Mouse (Mus musculus) MEL (cell line): Measurements from ENCODE around the gene Syt2.

ENCODE experiments used
- BHLHE40 ChIP-seq: IDR thresholded peaks from 2 replicates; pipeline ENCODE4 v1.6.1; 2012; ENCODE audit warnings: low read depth, mild to moderate bottlenecking, inconsistent platforms, low read length, improper control_type of control experiment, borderline replicate concordance
- CTCF ChIP-seq, 3 experiments: IDR thresholded peaks in 2 of 3; conservative IDR thresholded peaks in 1 of 3; 2 replicates each; pipeline ENCODE4 v1.5.1; 2011 to 2012; ENCODE audit warnings: low read length in 3 of 3, low read depth in 2 of 3, mild to moderate bottlenecking in 2 of 3, improper control_type of control experiment in 1 of 3, inconsistent platforms in 1 of 3, mixed read lengths in 1 of 3, moderate library complexity in 1 of 3; ENCODE audit not compliant: control insufficient read depth in 1 of 3, insufficient read depth in 1 of 3, poor library complexity in 1 of 3, severe bottlenecking in 1 of 3
- GABPA ChIP-seq: IDR thresholded peaks from 2 replicates; pipeline ENCODE4 v1.6.1; 2012; ENCODE audit warnings: low read depth, mild to moderate bottlenecking, inconsistent platforms, low read length, improper control_type of control experiment, moderate library complexity
- GATA1 ChIP-seq: IDR thresholded peaks from 2 replicates; pipeline ENCODE4 v1.6.1; 2011; ENCODE audit warnings: low read depth, low read length, improper control_type of control experiment
- MAFK ChIP-seq: IDR thresholded peaks from 2 replicates; pipeline ENCODE4 v1.6.1; 2011; ENCODE audit warnings: low read depth, mild to moderate bottlenecking, low read length, improper control_type of control experiment, borderline replicate concordance
- MYC ChIP-seq: IDR thresholded peaks from 2 replicates; pipeline ENCODE4 v1.6.1; 2011; ENCODE audit warnings: low read depth, mild to moderate bottlenecking, low read length, improper control_type of control experiment, moderate library complexity
- NRF1 ChIP-seq: IDR thresholded peaks from 2 replicates; pipeline ENCODE4 v1.6.1; 2014; ENCODE audit warnings: low read depth, mild to moderate bottlenecking, inconsistent platforms, low read length, improper control_type of control experiment, moderate library complexity; ENCODE audit not compliant: poor library complexity, insufficient read depth, severe bottlenecking
- POLR2A ChIP-seq, 2 experiments: IDR thresholded peaks; 2 replicates each; pipeline ENCODE4 v1.6.1; 2011 to 2012; ENCODE audit warnings: low read length in 2 of 2, mild to moderate bottlenecking in 2 of 2, control low read depth in 1 of 2, improper control_type of control experiment in 1 of 2, low read depth in 1 of 2, moderate library complexity in 1 of 2; ENCODE audit not compliant: control insufficient read depth in 1 of 2, insufficient read depth in 1 of 2, poor library complexity in 1 of 2
- RAD21 ChIP-seq: IDR thresholded peaks from 2 replicates; pipeline ENCODE4 v1.6.1; 2011; ENCODE audit warnings: mild to moderate bottlenecking, low read depth, low read length, improper control_type of control experiment
- TAL1 ChIP-seq: IDR thresholded peaks from 2 replicates; pipeline ENCODE4 v1.6.1; 2012; ENCODE audit warnings: mild to moderate bottlenecking, inconsistent platforms, low read length, moderate library complexity, mixed read lengths
- TCF12 ChIP-seq: IDR thresholded peaks from 2 replicates; pipeline ENCODE4 v1.6.1; 2014; ENCODE audit warnings: low read depth, mild to moderate bottlenecking, inconsistent platforms, low read length, improper control_type of control experiment, moderate library complexity
- UBTF ChIP-seq: IDR thresholded peaks from 2 replicates; pipeline ENCODE4 v1.6.1; 2012; ENCODE audit warnings: low read depth, mild to moderate bottlenecking, inconsistent platforms, low read length, improper control_type of control experiment, moderate library complexity, borderline replicate concordance; ENCODE audit not compliant: insufficient read depth
- USF1 ChIP-seq: IDR thresholded peaks from 2 replicates; pipeline ENCODE4 v1.6.1; 2014; ENCODE audit warnings: low read depth, mild to moderate bottlenecking, inconsistent platforms, low read length, improper control_type of control experiment, moderate library complexity
- ZMIZ1 ChIP-seq: IDR thresholded peaks from 2 replicates; pipeline ENCODE4 v1.6.1; 2012; ENCODE audit warnings: low read depth, mild to moderate bottlenecking, inconsistent platforms, low read length, improper control_type of control experiment, moderate library complexity

DNA sequence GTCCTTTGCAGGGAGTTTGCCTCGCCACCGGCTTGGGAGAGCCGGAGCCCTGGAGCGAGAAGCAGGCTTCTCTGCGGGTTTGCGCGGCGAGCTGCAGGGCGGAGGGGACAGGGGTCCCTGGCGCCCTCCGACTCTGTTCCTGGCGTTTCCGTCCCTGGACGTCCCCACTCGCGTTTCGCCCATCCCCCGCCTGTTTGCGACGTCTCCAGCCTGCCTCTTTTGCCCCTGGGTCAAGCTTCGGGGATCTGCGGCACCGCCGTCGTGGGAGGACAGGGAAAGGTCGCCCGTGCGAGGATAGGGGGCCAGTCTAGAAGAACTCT, 446 bp downstream of the Syt2 start:
- no peak for TF ChIP-seq CTCF (IDR thresholded peaks at IDR 0.05 in 2 of 3, conservative IDR thresholded peaks at IDR 0.05 in 1 of 3; ENCODE audit: control insufficient read depth in 1 of 3, insufficient read depth in 1 of 3, low read depth in 2 of 3, low read length in 3 of 3, poor library complexity in 1 of 3, severe bottlenecking in 1 of 3)
- TF ChIP-seq NRF1, result no peak
- TF ChIP-seq GABPA, result no peak
- no peak for TF ChIP-seq RAD21
- TF ChIP-seq TCF12, result no peak
- no peak for TF ChIP-seq MYC
- no peak for TF ChIP-seq BHLHE40
- TF ChIP-seq TAL1, result no peak
- TF ChIP-seq GATA1, result no peak
- no peak for TF ChIP-seq MAFK
- TF ChIP-seq ZMIZ1, result no peak
- TF ChIP-seq POLR2A (IDR thresholded peaks at IDR 0.05; ENCODE audit: control insufficient read depth in 1 of 2, insufficient read depth in 1 of 2, low read depth in 1 of 2, low read length in 2 of 2, poor library complexity in 1 of 2), result no peak
- TF ChIP-seq USF1, result no peak
- TF ChIP-seq UBTF, result no peak
